Mouse (Mus musculus): ENCODE measurements at regions not wholly inside any gene's neighbourhood (a gene's known extent, or its start where the extent isn't known, plus 50 kb on each side); places are given as distances from the start of the nearest gene placed in this dataset.

- ATAC-seq = no peak
- Histone ChIP-seq H3K9ac (no peak overlapping the region), H3K4me1 (replicated peaks) (no peaks in the 10 kb centered on the region), H3K27me3 (replicated peaks) (no peaks in the 10 kb centered on the region), H3K9me3 (no peaks in the 10 kb centered on the region), H3K27ac (no peak overlapping the region), H3K36me3 (no peaks in the 10 kb centered on the region), H3K4me3 (replicated peaks) (no peak overlapping the region), H3K4me2 (replicated peaks) (no peak overlapping the region)
- 80% methylated on average over 2 of the region's 2 CpGs for WGBS
Measured at GRCm38 (mm10) chr8:42219857-42220600, 803.2 kb upstream of the Frg1 start.

GRCm38 (mm10) chr8:42210943-42211342, 794.1 kb upstream of the Frg1 start:
- Histone ChIP-seq H3K36me3 (no peaks in the 10 kb centered on the region), H3K4me1 (replicated peaks) (no peaks in the 10 kb centered on the region), H3K27ac (no peak overlapping the region), H3K4me3 (replicated peaks) (no peak overlapping the region), H3K9ac (no peak overlapping the region), H3K27me3 (replicated peaks) (no peaks in the 10 kb centered on the region), H3K4me2 (replicated peaks) (no peak overlapping the region), H3K9me3 (no peaks in the 10 kb centered on the region)
- ATAC-seq = no peak
- 52% methylated on average over 2 of the region's 2 CpGs for WGBS

GRCm38 (mm10) chr8:42209989-42210388, 793.1 kb upstream of the Frg1 start:
- ATAC-seq = no peak
- no peak overlapping the region for H3K4me2 ChIP-seq (replicated peaks)

GRCm38 (mm10) chr8:42197257-42197656, 780.4 kb upstream of the Frg1 start:
- Histone ChIP-seq H3K4me2 (replicated peaks) (no peak overlapping the region), H3K36me3 (no peaks in the 10 kb centered on the region), H3K4me1 (replicated peaks) (no peaks in the 10 kb centered on the region), H3K27ac (no peak overlapping the region), H3K4me3 (replicated peaks) (no peak overlapping the region), H3K9ac (no peak overlapping the region), H3K27me3 (replicated peaks) (no peaks in the 10 kb centered on the region), H3K9me3 (no peaks in the 10 kb centered on the region)
- no peak for ATAC-seq
- WGBS = 78% methylated on average over 5 of the region's 5 CpGs

More at GRCm38 (mm10) chr8:42209989-42210388, 793.1 kb upstream of the Frg1 start:
- no peaks in the 10 kb centered on the region for H3K4me1 ChIP-seq (replicated peaks)
- no peak overlapping the region for H3K9ac ChIP-seq
- no peaks in the 10 kb centered on the region for H3K9me3 ChIP-seq
- no peaks in the 10 kb centered on the region for H3K27me3 ChIP-seq (replicated peaks)
- H3K4me3 ChIP-seq (replicated peaks) = no peak overlapping the region
- H3K27ac ChIP-seq = no peak overlapping the region
- no peaks in the 10 kb centered on the region for H3K36me3 ChIP-seq

GRCm38 (mm10) chr8:42193902-42194550, 777.2 kb upstream of the Frg1 start:
- H3K27me3 ChIP-seq (replicated peaks) = no peaks in the 10 kb centered on the region
- H3K36me3 ChIP-seq = no peaks in the 10 kb centered on the region
- H3K27ac ChIP-seq = no peak overlapping the region
- H3K9ac ChIP-seq = no peak overlapping the region
- no peaks in the 10 kb centered on the region for H3K4me1 ChIP-seq (replicated peaks)
- no peak for ATAC-seq
- 94% methylated on average over 1 of the region's 1 CpGs for WGBS
- no peak overlapping the region for H3K4me2 ChIP-seq (replicated peaks)
- H3K4me3 ChIP-seq (replicated peaks) = no peak overlapping the region
- no peaks in the 10 kb centered on the region for H3K9me3 ChIP-seq

GRCm38 (mm10) chr8:42187083-42187482, 770.2 kb upstream of the Frg1 start:
- Histone ChIP-seq H3K4me3 (replicated peaks) (no peak overlapping the region), H3K9ac (no peak overlapping the region), H3K27ac (no peak overlapping the region), H3K9me3 (no peaks in the 10 kb centered on the region), H3K36me3 (no peaks in the 10 kb centered on the region), H3K4me1 (replicated peaks) (no peaks in the 10 kb centered on the region), H3K4me2 (replicated peaks) (no peak overlapping the region), H3K27me3 (replicated peaks) (no peaks in the 10 kb centered on the region)
- 61% methylated on average over 1 of the region's 1 CpGs for WGBS
- peak; percentile 80 for ATAC-seq

GRCm38 (mm10) chr8:42183288-42183878, 766.5 kb upstream of the Frg1 start:
- no peak overlapping the region for H3K27ac ChIP-seq
- H3K4me2 ChIP-seq (replicated peaks) = no peak overlapping the region
- no peak overlapping the region for H3K9ac ChIP-seq
- no peaks in the 10 kb centered on the region for H3K36me3 ChIP-seq
- no peak overlapping the region for H3K4me3 ChIP-seq (replicated peaks)
- H3K9me3 ChIP-seq = no peaks in the 10 kb centered on the region
- ATAC-seq = no peak
- WGBS = 59% methylated on average over 4 of the region's 4 CpGs
- H3K27me3 ChIP-seq (replicated peaks) = no peaks in the 10 kb centered on the region
- no peaks in the 10 kb centered on the region for H3K4me1 ChIP-seq (replicated peaks)

- Histone ChIP-seq H3K9me3 (no peaks in the 10 kb centered on the region), H3K4me2 (replicated peaks) (no peak overlapping the region), H3K27me3 (replicated peaks) (no peaks in the 10 kb centered on the region), H3K36me3 (no peaks in the 10 kb centered on the region), H3K4me3 (replicated peaks) (no peak overlapping the region), H3K27ac (no peak overlapping the region), H3K9ac (no peak overlapping the region), H3K4me1 (replicated peaks) (no peaks in the 10 kb centered on the region)
- WGBS = 90% methylated on average over 2 of the region's 2 CpGs
- ATAC-seq = no peak
Measured at GRCm38 (mm10) chr8:42162441-42162840, 745.6 kb upstream of the Frg1 start.

GRCm38 (mm10) chr8:42157006-42157405, 740.1 kb upstream of the Frg1 start:
- WGBS = 63% methylated on average over 4 of the region's 4 CpGs
- Histone ChIP-seq H3K4me2 (replicated peaks) (no peak overlapping the region), H3K4me3 (replicated peaks) (no peak overlapping the region), H3K36me3 (no peaks in the 10 kb centered on the region), H3K9ac (no peak overlapping the region), H3K27me3 (replicated peaks) (no peaks in the 10 kb centered on the region), H3K27ac (no peak overlapping the region), H3K4me1 (replicated peaks) (no peaks in the 10 kb centered on the region), H3K9me3 (no peaks in the 10 kb centered on the region)
- no peak for ATAC-seq

- no peaks in the 10 kb centered on the region for H3K4me1 ChIP-seq (replicated peaks)
- WGBS = 55% methylated on average over 1 of the region's 1 CpGs
Measured at GRCm38 (mm10) chr8:42156588-42156987, 739.7 kb upstream of the Frg1 start.

GRCm38 (mm10) chr8:42144685-42145084, 727.8 kb upstream of the Frg1 start:
- H3K36me3 ChIP-seq = no peaks in the 10 kb centered on the region
- 52% methylated on average over 5 of the region's 5 CpGs for WGBS
- H3K9me3 ChIP-seq = no peaks in the 10 kb centered on the region
- H3K27me3 ChIP-seq (replicated peaks) = no peaks in the 10 kb centered on the region
- H3K4me1 ChIP-seq (replicated peaks) = no peaks in the 10 kb centered on the region
- H3K4me3 ChIP-seq (replicated peaks) = no peak overlapping the region
- no peak overlapping the region for H3K27ac ChIP-seq
- H3K4me2 ChIP-seq (replicated peaks) = no peak overlapping the region
- no peak for ATAC-seq
- H3K9ac ChIP-seq = no peak overlapping the region

More at GRCm38 (mm10) chr8:42156588-42156987, 739.7 kb upstream of the Frg1 start:
- H3K9me3 ChIP-seq = no peaks in the 10 kb centered on the region
- no peak overlapping the region for H3K4me3 ChIP-seq (replicated peaks)
- no peak for ATAC-seq
- no peak overlapping the region for H3K27ac ChIP-seq
- no peaks in the 10 kb centered on the region for H3K27me3 ChIP-seq (replicated peaks)
- no peak overlapping the region for H3K4me2 ChIP-seq (replicated peaks)
- no peaks in the 10 kb centered on the region for H3K36me3 ChIP-seq
- no peak overlapping the region for H3K9ac ChIP-seq

- Histone ChIP-seq H3K4me3 (replicated peaks) (no peak overlapping the region), H3K27me3 (replicated peaks) (no peaks in the 10 kb centered on the region), H3K4me1 (replicated peaks) (no peaks in the 10 kb centered on the region), H3K27ac (no peak overlapping the region), H3K36me3 (no peaks in the 10 kb centered on the region), H3K9me3 (no peaks in the 10 kb centered on the region), H3K4me2 (replicated peaks) (no peak overlapping the region), H3K9ac (no peak overlapping the region)
- 47% methylated on average over 8 of the region's 8 CpGs for WGBS
- ATAC-seq = no peak
Measured at GRCm38 (mm10) chr8:42144220-42144619, 727.3 kb upstream of the Frg1 start.

GRCm38 (mm10) chr8:42107582-42107981, 690.7 kb upstream of the Frg1 start:
- Histone ChIP-seq H3K4me3 (replicated peaks) (no peak overlapping the region), H3K27me3 (replicated peaks) (no peaks in the 10 kb centered on the region), H3K4me1 (replicated peaks) (no peaks in the 10 kb centered on the region), H3K9me3 (no peaks in the 10 kb centered on the region), H3K9ac (no peak overlapping the region), H3K36me3 (no peaks in the 10 kb centered on the region), H3K4me2 (replicated peaks) (no peak overlapping the region), H3K27ac (no peak overlapping the region)
- no peak for ATAC-seq
- 82% methylated on average over 2 of the region's 2 CpGs for WGBS
